Mouse (Mus musculus) left cerebral cortex, postnatal 10 days (tissue): ENCODE results near the gene Lrrc74a. TPM values are rescaled to one million over a fixed set of nuclear protein-coding genes. Genes with fewer than 3 reads are reported as not detected.
A peak's percentile ranks its signal among the peaks of the same experiment; 100 is the strongest.

Experiments
- DNase-seq, 2 experiments: peaks; one replicate each; pipeline ENCODE4 v3.0.0; 2021 to 2022; ENCODE audit warnings: low spot score in 2 of 2, mixed read lengths in 1 of 2; ENCODE audit errors: extremely low spot score in 1 of 2
- intact Hi-C: fragments of 180-260 bp; cut with DNase I; formaldehyde crosslinking; loops from one replicate; pipeline ENCODE4 v1.15.1; 2025
- total RNA-seq, 2 experiments: library from RNA; stranded (reverse); gene quantifications; 2 replicates each; pipeline ENCODE4 v1.2.3; 2021

The Lrrc74a gene
- total RNA-seq, 2 experiments from 2014 or later: not detected

- intact Hi-C loops: no loop called here
- no peak for DNase-seq
These were observed 42.2 kb downstream of the Lrrc74a start for GRCm38 (mm10) chr12:86776341-86776860.

GRCm38 (mm10) chr12:86778531-86778930, 44.4 kb downstream of the Lrrc74a start:
- no peak for DNase-seq
- intact Hi-C loops: no loop called here

- no peak for DNase-seq
These were observed 45.2 kb downstream of the Lrrc74a start for GRCm38 (mm10) chr12:86779206-86779989.

GRCm38 (mm10) chr12:86781654-86782202, 47.6 kb downstream of the Lrrc74a start:
- DNase-seq: peak in 1 of 2 experiments; percentile 62
- intact Hi-C loops: no loop called here

More at GRCm38 (mm10) chr12:86779206-86779989, 45.2 kb downstream of the Lrrc74a start:
- intact Hi-C loops: no loop called here

GRCm38 (mm10) chr12:86786149-86787019, 52.2 kb downstream of the Lrrc74a start:
- intact Hi-C loops: loop anchor here (5.0 kb wide), 1 partner anchor 261 kb away; no protein-coding TSS in a partner anchor

GRCm38 (mm10) chr12:86787020-86787553, 52.9 kb downstream of the Lrrc74a start:
- no peak for DNase-seq
- intact Hi-C loops: loop anchor here (5.0 kb wide), 1 partner anchor 260 kb away; no protein-coding TSS in a partner anchor

More at GRCm38 (mm10) chr12:86786149-86787019, 52.2 kb downstream of the Lrrc74a start:
- DNase-seq: no peak

GRCm38 (mm10) chr12:86790100-86790848, 56.1 kb downstream of the Lrrc74a start:
- intact Hi-C loops: no loop called here
- DNase-seq: no peak

- intact Hi-C loops: no loop called here
- peak in 1 of 2 experiments; percentile 85 for DNase-seq
These were observed 56.6 kb downstream of the Lrrc74a start for GRCm38 (mm10) chr12:86790849-86791127.

GRCm38 (mm10) chr12:86791987-86792386, 57.8 kb downstream of the Lrrc74a start:
- intact Hi-C loops: no loop called here
- no peak for DNase-seq

GRCm38 (mm10) chr12:86793830-86794229, 59.7 kb downstream of the Lrrc74a start:
- peak in 1 of 2 experiments; percentile 77 for DNase-seq
- intact Hi-C loops: loop anchor here (2.0 kb wide), 1 partner anchor 153 kb away; the partner anchor contains the start of gene Cipc

- DNase-seq: no peak
- intact Hi-C loops: loop anchor here (2.0 kb wide), 1 partner anchor 152 kb away; the partner anchor contains the start of gene Cipc
These were observed 60.2 kb downstream of the Lrrc74a start for GRCm38 (mm10) chr12:86794331-86794730.

GRCm38 (mm10) chr12:86795076-86795837, 61.1 kb downstream of the Lrrc74a start:
- no peak for DNase-seq
- intact Hi-C loops: loop anchor here (2.0 to 5.0 kb wide), 3 partner anchors 112 to 152 kb away; partner anchors contain the start of gene Cipc

- intact Hi-C loops: loop anchor here (2.0 to 5.0 kb wide), 3 partner anchors 111 to 151 kb away; partner anchors contain the start of gene Cipc
- peak; percentile 83 to 89 for DNase-seq
These were observed 61.7 kb downstream of the Lrrc74a start for GRCm38 (mm10) chr12:86795838-86796232.

- DNase-seq: no peak
- intact Hi-C loops: loop anchor here (5.0 kb wide), 2 partner anchors 111 to 126 kb away; no protein-coding TSS in a partner anchor
These were observed 62.2 kb downstream of the Lrrc74a start for GRCm38 (mm10) chr12:86796351-86796750.

- no peak for DNase-seq
- intact Hi-C loops: loop anchor here (5.0 kb wide), 2 partner anchors 110 to 125 kb away; no protein-coding TSS in a partner anchor
These were observed 63.6 kb downstream of the Lrrc74a start for GRCm38 (mm10) chr12:86797771-86798170.

- intact Hi-C loops: loop anchor here (5.0 kb wide), 2 partner anchors 108 to 123 kb away; no protein-coding TSS in a partner anchor
- DNase-seq: peak; percentile 81 to 89
These were observed 64.8 kb downstream of the Lrrc74a start for GRCm38 (mm10) chr12:86798773-86799540.
